Mouse (Mus musculus) ES-E14 (cell line): ENCODE measurements around the gene Ndufb5. TPM values are rescaled to one million over a fixed set of nuclear protein-coding genes. Genes with fewer than 3 reads are reported as not detected.
"Not testable (repeated sequence)": the region's sequence is repeated elsewhere in the genome, so short reads cannot be mapped to it uniquely, and the experiment has no call there.

Experiments
- DNase-seq: peaks from one replicate; pipeline ENCODE4 v3.0.0-alpha.2; 2013; ENCODE audit warnings: low read depth, low spot score
- H3K27ac ChIP-seq: 2 replicates; pipeline ENCODE4 v1.5.1; 2012; ENCODE audit warnings: low read depth, mild to moderate bottlenecking, low read length, moderate library complexity, mixed read lengths; ENCODE audit not compliant: poor library complexity, insufficient read depth, severe bottlenecking
- H3K36me3 ChIP-seq: 2 replicates; pipeline ENCODE4 v1.6.1; 2012; ENCODE audit warnings: mild to moderate bottlenecking, low read length, moderate library complexity, mixed read lengths; ENCODE audit not compliant: control insufficient read depth, poor library complexity, insufficient read depth, severe bottlenecking
- H3K4me1 ChIP-seq, 2 experiments: fragments of 150-350 bp in 1 of 2; sonication (generic) in 1 of 2; 2 replicates each; pipeline ENCODE4 v1.6.1; 2012; ENCODE audit warnings: low read length in 2 of 2, mild to moderate bottlenecking in 1 of 2, mixed read lengths in 1 of 2; ENCODE audit not compliant: control insufficient read depth in 2 of 2, insufficient read depth in 2 of 2, poor library complexity in 1 of 2
- H3K4me3 ChIP-seq, 2 experiments: fragments of 150-350 bp in 1 of 2; sonication (generic) in 1 of 2; 2 replicates each; pipeline ENCODE4 v1.5.1; 2012; ENCODE audit warnings: low read length in 2 of 2, low read depth in 1 of 2, mild to moderate bottlenecking in 1 of 2, mixed read lengths in 1 of 2; ENCODE audit not compliant: insufficient read depth in 1 of 2, poor library complexity in 1 of 2, severe bottlenecking in 1 of 2
- H3K9ac ChIP-seq: 2 replicates; pipeline ENCODE4 v1.6.1; 2012; ENCODE audit warnings: low read depth, mild to moderate bottlenecking, low read length, mixed read lengths; ENCODE audit not compliant: poor library complexity, insufficient read depth, severe bottlenecking
- H3K9me3 ChIP-seq: fragments of 150-350 bp; sonication (generic); 2 replicates; pipeline ENCODE4 v1.6.1; 2012; ENCODE audit warnings: low read depth, mild to moderate bottlenecking, low read length; ENCODE audit not compliant: control insufficient read depth, insufficient read depth
- CHD2 ChIP-seq: IDR thresholded peaks from 2 replicates; pipeline ENCODE4 v1.6.1; 2014; ENCODE audit warnings: mild to moderate bottlenecking, low read depth, low read length, inconsistent platforms
- HCFC1 ChIP-seq: IDR thresholded peaks from 2 replicates; pipeline ENCODE4 v1.6.1; 2012; ENCODE audit warnings: low read length, inconsistent platforms, borderline replicate concordance; ENCODE audit not compliant: insufficient read depth
- MAFK ChIP-seq: IDR thresholded peaks from 2 replicates; pipeline ENCODE4 v1.6.1; 2014; ENCODE audit warnings: mild to moderate bottlenecking, low read depth, low read length, inconsistent platforms; ENCODE audit not compliant: insufficient read depth
- ZC3H11A ChIP-seq: IDR thresholded peaks from 2 replicates; pipeline ENCODE4 v1.6.1; 2012; ENCODE audit warnings: low read depth, mild to moderate bottlenecking, inconsistent platforms, low read length, borderline replicate concordance
- ZNF384 ChIP-seq: IDR thresholded peaks from 2 replicates; pipeline ENCODE4 v1.6.1; 2012; ENCODE audit warnings: low read depth, low read length, inconsistent platforms
- in situ Hi-C, 2 experiments: fragments of 600-800 bp; cut with MboI; formaldehyde crosslinking; loops; one replicate each; pipeline ENCODE4 v1.15.1; 2025; ENCODE audit warnings: low sequenced_read_pairs in 2 of 2, inconsistent platforms in 1 of 2; ENCODE audit not compliant: unreplicated experiment in 2 of 2
- total RNA-seq: library from RNA; depleted of rRNA; stranded (reverse); fragments of 300-350 nt; gene quantifications from 2 replicates; pipeline ENCODE4 v1.2.3, GENCODE M21; 2012

Gene Ndufb5
- total RNA-seq, 1 experiment: 199 TPM

DNA sequence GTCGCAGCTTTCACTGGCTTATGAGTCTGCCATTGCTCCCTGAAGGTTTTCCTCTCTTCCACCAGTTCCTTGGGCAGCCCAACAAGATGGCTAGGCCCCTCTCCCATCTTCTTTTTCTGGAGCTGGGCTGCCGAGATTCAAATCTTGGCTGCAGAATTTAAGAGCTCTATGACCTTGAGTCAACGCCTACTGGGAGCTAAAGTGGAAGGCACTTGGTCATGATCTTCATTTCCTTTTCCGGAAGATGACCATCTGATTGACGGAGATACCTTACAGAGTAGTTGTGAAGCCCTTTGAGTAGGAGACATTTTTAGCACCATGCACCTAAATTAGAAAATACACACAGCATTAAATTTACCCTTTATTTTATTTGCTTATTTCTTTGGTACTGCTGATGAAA lies 1.8 kb downstream of the Ndufb5 start:
- DNase-seq: no peak
- Histone ChIP-seq H3K4me3 (no peak overlapping the region), H3K27ac (no peak overlapping the region), H3K36me3 (peaks cover 2% of the 10 kb centered on the region), H3K9me3 (no peaks in the 10 kb centered on the region), H3K9ac (no peak overlapping the region), H3K4me1 (peaks cover 0 to 2% of the 10 kb centered on the region in 2 experiments; a peak in 2 of 4 replicates)
- TF ChIP-seq MAFK: no peak
- in situ Hi-C loops: no loop called here

GRCm38 (mm10) chr3:32742276-32742780 lies 5.5 kb downstream of the Ndufb5 start:
- no peaks in the 10 kb centered on the region for H3K9me3 ChIP-seq
- peaks cover 0 to 6% of the 10 kb centered on the region in 2 experiments; a peak in 2 of 4 replicates for H3K4me1 ChIP-seq
- TF ChIP-seq ZNF384: no peak
- no peak for TF ChIP-seq ZC3H11A
- TF ChIP-seq HCFC1: no peak
- TF ChIP-seq MAFK: no peak
- no peak overlapping the region for H3K27ac ChIP-seq
- peaks cover 10% of the 10 kb centered on the region for H3K36me3 ChIP-seq
- in situ Hi-C loops: no loop called here
- no peak for DNase-seq
- H3K9ac ChIP-seq: no peak overlapping the region
- no peak overlapping the region for H3K4me3 ChIP-seq

DNA sequence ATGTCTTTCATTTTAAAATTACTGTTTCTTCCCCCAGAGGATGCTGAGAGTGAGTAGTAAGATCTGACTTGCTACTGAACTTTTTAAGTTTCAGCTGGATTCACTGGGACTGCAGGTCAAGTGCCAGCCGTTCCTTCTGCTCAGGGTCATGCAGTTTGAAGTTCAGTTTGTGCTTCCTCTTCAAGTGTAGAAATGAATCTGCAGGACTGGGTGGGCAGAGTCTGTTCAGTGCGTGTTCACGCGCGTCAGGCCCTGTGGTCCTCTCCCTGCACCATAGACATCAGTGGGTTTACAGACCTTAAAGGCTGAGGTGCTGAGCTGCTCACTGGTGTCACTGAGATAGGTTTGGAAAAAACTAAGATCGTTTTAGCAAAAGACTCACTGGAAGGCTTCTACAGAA lies 8.2 kb downstream of the Ndufb5 start:
- Histone ChIP-seq H3K36me3 (peaks cover 24% of the 10 kb centered on the region), H3K9me3 (no peaks in the 10 kb centered on the region), H3K9ac (no peak overlapping the region), H3K4me1 (peaks cover 4 to 6% of the 10 kb centered on the region in 2 experiments; a peak in 1 of 4 replicates), H3K4me3 (no peak overlapping the region), H3K27ac (peak overlapping the region; percentile 46; the same call in 1 of the 2 replicates)
- DNase-seq: no peak
- TF ChIP-seq ZNF384 (no peak), HCFC1 (no peak), CHD2 (no peak), MAFK (no peak), ZC3H11A (no peak)
- in situ Hi-C loops: no loop called here

DNA sequence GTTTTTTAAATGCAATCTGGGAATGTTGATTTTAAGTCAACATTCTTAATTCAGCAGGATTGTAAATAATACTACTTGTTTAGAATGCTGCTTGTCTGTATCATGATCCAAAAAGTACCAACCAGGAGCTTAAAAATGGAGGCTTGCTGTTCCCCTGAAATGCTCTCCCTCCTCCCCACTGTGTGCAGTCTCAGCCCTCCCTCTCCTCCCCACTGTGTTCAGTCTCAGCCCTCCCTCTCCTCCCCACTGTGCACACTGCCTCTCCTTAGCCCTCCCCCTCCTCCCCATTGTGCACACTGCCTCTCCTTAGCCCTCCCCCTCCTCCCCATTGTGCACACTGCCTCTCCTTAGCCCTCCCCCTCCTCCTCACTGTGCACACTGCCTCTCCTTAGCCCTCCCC lies 8.6 kb downstream of the Ndufb5 start:
- peaks cover 26% of the 10 kb centered on the region for H3K36me3 ChIP-seq
- H3K4me1 ChIP-seq, DNase-seq, in situ Hi-C loops, H3K9ac ChIP-seq, H3K4me3 ChIP-seq, H3K9me3 ChIP-seq: not testable (repeated sequence)
- peak overlapping the region; percentile 57; the same call in 1 of the 2 replicates for H3K27ac ChIP-seq

DNA sequence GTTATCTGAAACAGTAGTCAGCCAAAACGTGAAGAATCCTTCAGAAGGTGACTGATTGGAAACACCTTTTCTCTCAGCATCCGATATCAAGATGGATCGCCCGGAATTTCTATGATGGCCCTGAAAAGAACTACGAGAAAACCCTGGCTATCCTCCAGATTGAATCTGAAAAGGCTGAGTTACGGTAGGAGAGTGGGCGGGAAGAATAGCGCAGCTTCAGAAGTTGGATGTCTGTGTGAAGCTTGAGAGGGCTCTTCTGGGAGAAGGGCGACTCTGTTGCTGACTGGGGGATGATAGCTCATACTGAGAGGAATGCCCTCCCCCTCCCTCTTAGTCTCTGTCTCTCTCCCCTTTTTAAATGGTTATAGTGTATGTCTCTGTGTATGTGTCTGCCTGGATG lies 11.6 kb downstream of the Ndufb5 start:
- no peak for DNase-seq
- Histone ChIP-seq H3K9ac (no peak overlapping the region; the same call in 1 of the 2 replicates), H3K4me1 (peaks cover 6 to 13% of the 10 kb centered on the region in 2 experiments; a peak in 2 of 4 replicates), H3K27ac (no peak overlapping the region), H3K4me3 (no peak overlapping the region), H3K9me3 (no peaks in the 10 kb centered on the region), H3K36me3 (peaks cover 44% of the 10 kb centered on the region)
- in situ Hi-C loops: no loop called here
- TF ChIP-seq ZC3H11A (no peak), CHD2 (no peak), HCFC1 (no peak), ZNF384 (no peak), MAFK (no peak)
